Mouse (Mus musculus) gastrocnemius, postnatal 10 days (tissue): Measurements from ENCODE around the gene Ankrd34b. TPM values are rescaled to one million over a fixed set of nuclear protein-coding genes. Genes with fewer than 3 reads are reported as not detected.

ENCODE experiments used
- DNase-seq: peaks from one replicate; pipeline ENCODE4 v3.0.0; 2021; ENCODE audit warnings: mixed read lengths
- long read RNA-seq, 2 experiments: library from polyadenylated mRNA; stranded (forward); transcript quantifications; one replicate each; pipeline ENCODE4 v2.0.0; 2021
- total RNA-seq, 2 experiments: library from RNA; stranded (reverse); gene quantifications; 2 replicates each; pipeline ENCODE4 v1.2.3; 2021

The Ankrd34b gene
- under 1 TPM in 1 of 2 experiments, not detected in 1; 0.07 TPM for total RNA-seq
- long read RNA-seq, experiment 1: 0 reads
- long read RNA-seq, experiment 2: 0 reads

- peak; percentile 13 for DNase-seq
Measured at GRCm38 (mm10) chr13:92425758-92426264, at the start of gene Ankrd34b. Gene Ankrd34b, plus strand, starts transcription at chr13:92425896.

- DNase-seq: no peak
Measured at GRCm38 (mm10) chr13:92387367-92387766, 38.3 kb upstream of the Ankrd34b start.

GRCm38 (mm10) chr13:92393047-92393661 is 32.5 kb upstream of the Ankrd34b start:
- DNase-seq: no peak

GRCm38 (mm10) chr13:92398491-92399384 is 27.0 kb upstream of the Ankrd34b start:
- no peak for DNase-seq

GRCm38 (mm10) chr13:92402063-92402462 is 23.6 kb upstream of the Ankrd34b start:
- DNase-seq: no peak

GRCm38 (mm10) chr13:92403496-92403895 is 22.2 kb upstream of the Ankrd34b start:
- no peak for DNase-seq

- DNase-seq: no peak
Measured at GRCm38 (mm10) chr13:92410486-92410885, 15.2 kb upstream of the Ankrd34b start.

GRCm38 (mm10) chr13:92419630-92420029 is 6.1 kb upstream of the Ankrd34b start:
- no peak for DNase-seq

- DNase-seq: no peak
Measured at GRCm38 (mm10) chr13:92423711-92424110, 2.0 kb upstream of the Ankrd34b start.

GRCm38 (mm10) chr13:92426294-92427051 is 777 bp downstream of the Ankrd34b start:
- DNase-seq: peak; percentile 26

GRCm38 (mm10) chr13:92427351-92427855 is 1.7 kb downstream of the Ankrd34b start:
- DNase-seq: no peak

- no peak for DNase-seq
Measured at GRCm38 (mm10) chr13:92438656-92439055, 13.0 kb downstream of the Ankrd34b start.

- no peak for DNase-seq
Measured at GRCm38 (mm10) chr13:92440286-92440685, 14.6 kb downstream of the Ankrd34b start.

- no peak for DNase-seq
Measured at GRCm38 (mm10) chr13:92446872-92447271, 21.2 kb downstream of the Ankrd34b start.

- no peak for DNase-seq
Measured at GRCm38 (mm10) chr13:92464698-92465097, 39.0 kb downstream of the Ankrd34b start.

- DNase-seq: no peak
Measured at GRCm38 (mm10) chr13:92467891-92468290, 42.2 kb downstream of the Ankrd34b start.

- DNase-seq: no peak
Measured at GRCm38 (mm10) chr13:92469381-92469780, 43.7 kb downstream of the Ankrd34b start.

GRCm38 (mm10) chr13:92470151-92470550 is 44.5 kb downstream of the Ankrd34b start:
- no peak for DNase-seq

- peak; percentile 28 for DNase-seq
Measured at GRCm38 (mm10) chr13:92483348-92483747, 57.7 kb downstream of the Ankrd34b start.

GRCm38 (mm10) chr13:92483852-92484463 is 58.3 kb downstream of the Ankrd34b start, which contains the start of gene Fam151b:
Gene Fam151b, minus strand, starts transcription at chr13:92484015.
- peak; percentile 79 for DNase-seq

- DNase-seq: peak; percentile 14
Measured at GRCm38 (mm10) chr13:92490817-92491216, 65.1 kb downstream of the Ankrd34b start.
